Mouse (Mus musculus): ENCODE measurements around the gene Gcc1.

Gcc1 gene

DNA sequence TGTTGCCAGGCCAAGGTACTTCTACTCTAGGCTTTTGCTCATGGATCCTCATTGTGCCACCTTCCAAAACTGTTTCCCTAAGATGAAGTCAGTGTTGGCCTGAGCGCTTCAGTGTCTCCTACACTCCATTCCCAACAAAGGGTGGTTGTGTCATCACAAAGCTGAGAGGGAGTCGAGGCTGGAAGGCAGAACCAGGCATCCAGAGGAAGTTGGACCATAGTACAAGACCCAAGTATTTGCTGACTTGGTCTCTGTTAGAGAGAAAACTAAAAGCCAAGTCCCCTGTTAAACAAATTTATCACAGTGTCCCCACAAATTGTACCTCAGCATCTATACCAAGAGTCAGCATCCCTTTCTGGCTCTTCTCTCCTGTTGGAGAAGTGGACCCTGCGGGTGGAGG, at the start of gene Gcc1:
TSS of gene Gcc1 (minus strand) at position 101 of the 400 bp plus-strand sequence.
- no peak for DNase-seq (ENCODE audit: low spot score)

- no peak for DNase-seq (ENCODE audit: low spot score)
Observed at GRCm38 (mm10) chr6:28474839-28475238, 46.6 kb upstream of the Gcc1 start, which contains the start of gene Snd1. TSS of gene Snd1 (plus strand) at chr6:28475139.

GRCm38 (mm10) chr6:28474211-28474610, 46.0 kb upstream of the Gcc1 start:
- no peak for DNase-seq (ENCODE audit: low spot score)

GRCm38 (mm10) chr6:28471284-28472035, 43.3 kb upstream of the Gcc1 start:
- DNase-seq (ENCODE audit: low spot score) = no peak

DNA sequence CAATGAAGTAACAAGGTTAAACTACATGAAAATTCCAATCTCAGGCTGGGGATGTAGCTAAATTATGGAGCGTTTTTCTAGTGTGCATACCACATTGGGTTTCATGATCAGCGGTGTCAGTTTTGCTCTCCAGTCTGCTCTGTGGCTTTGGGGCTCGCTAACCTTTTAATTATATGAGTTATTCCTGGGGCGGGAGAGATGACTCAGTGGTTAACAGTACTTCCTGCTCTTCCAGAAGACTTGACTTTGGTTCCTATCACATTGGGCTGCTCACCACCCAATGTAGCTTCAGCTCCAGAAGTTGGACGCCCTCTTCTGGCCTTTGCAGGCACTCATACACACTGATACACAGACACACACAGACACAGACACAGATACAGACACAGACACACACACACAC, 42.4 kb upstream of the Gcc1 start:
- DNase-seq (ENCODE audit: low spot score) = no peak

- no peak for DNase-seq (ENCODE audit: low spot score)
Observed at GRCm38 (mm10) chr6:28470017-28470602, 41.9 kb upstream of the Gcc1 start.

GRCm38 (mm10) chr6:28464630-28465029, 36.4 kb upstream of the Gcc1 start:
- no peak for DNase-seq (ENCODE audit: low spot score)

DNA sequence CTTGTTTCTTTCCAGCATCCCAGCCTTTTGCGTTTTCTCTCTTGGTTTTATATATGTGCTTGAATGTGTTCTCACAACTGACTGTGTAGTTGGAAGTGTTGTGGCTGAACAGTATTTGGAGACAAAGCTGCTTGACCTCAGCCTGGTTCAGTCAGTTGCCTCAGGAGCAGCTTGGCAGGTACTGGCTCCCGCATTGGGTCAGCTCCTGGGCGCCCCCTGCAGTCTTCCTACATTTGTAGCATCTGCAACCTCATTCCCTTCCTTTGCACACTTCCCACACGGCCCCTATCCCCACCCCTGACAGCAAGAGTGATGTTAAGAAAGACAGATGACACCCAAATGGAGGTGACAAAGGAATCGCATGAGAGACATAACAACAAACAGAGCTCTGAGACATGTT, 32.3 kb upstream of the Gcc1 start:
- DNase-seq (ENCODE audit: low spot score) = peak; percentile 20

DNA sequence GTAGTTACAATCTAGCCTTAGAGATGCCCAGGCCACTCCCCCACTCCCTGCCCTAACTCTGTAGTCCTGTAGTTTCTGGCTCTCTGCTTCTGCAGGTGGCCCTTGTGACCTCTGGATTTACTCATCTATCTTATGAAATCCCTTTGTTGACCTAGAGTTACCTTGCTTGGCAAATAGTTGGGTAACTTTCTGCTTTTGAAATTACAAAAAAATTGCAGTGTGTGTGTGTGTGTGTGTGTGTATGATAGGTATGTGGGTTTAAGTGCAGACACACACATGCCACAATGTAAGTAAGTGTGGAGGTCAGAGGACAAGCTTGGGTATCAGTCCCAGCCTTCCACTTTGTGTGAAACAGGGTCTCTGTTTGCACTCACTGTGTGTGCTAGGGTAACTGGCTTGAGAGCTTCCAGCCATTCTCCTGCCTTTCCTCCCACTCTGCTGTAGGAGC, 31.1 kb upstream of the Gcc1 start:
- no peak for DNase-seq (ENCODE audit: low spot score)

- no peak for DNase-seq (ENCODE audit: low spot score)
Observed at GRCm38 (mm10) chr6:28450977-28451376, 22.8 kb upstream of the Gcc1 start.

DNA sequence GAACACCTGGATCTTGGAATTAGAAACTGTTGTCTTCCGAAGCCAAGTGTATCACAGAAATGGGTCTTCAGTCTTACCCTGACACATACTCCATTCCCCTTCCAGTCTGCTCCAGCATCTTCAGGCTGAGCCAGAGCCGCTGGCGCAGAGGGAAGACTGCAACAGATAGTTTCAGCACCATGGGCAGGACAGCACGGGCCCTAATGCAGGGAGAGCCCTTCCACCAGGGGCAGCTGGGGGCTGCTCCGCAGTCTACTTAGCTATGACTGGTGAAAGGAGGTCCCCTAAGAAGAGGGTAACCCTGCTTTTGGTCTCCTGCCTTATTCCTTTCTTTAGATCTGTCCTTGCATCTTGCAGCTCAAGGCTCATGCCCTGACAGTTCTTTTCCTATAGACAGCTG, 22.3 kb upstream of the Gcc1 start:
- DNase-seq (ENCODE audit: low spot score) = no peak

GRCm38 (mm10) chr6:28449253-28449652, 21.1 kb upstream of the Gcc1 start, which contains the start of gene Pax4:
TSS of gene Pax4 (minus strand) at chr6:28449353.
- no peak for DNase-seq (ENCODE audit: low spot score)

DNA sequence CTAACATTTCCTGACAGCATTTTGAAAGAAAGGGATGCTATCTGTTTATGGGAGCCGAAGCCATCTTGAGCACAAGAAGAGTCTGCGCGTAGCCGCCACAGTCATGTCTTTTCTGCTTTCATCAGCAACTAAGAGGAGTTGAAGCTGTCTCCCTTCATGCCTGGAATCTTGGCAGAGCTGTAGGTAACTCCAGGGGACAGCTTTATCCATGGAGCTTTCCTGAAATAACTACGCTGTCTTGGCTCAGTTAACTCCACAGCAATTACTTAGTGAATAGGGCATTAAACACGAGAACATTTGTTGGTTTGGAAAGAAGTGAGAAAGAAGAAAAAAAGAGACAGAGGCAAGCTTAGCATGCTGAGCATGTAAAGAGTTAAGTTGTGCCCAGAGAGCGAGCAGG, 19.7 kb upstream of the Gcc1 start:
- no peak for DNase-seq (ENCODE audit: low spot score)

DNA sequence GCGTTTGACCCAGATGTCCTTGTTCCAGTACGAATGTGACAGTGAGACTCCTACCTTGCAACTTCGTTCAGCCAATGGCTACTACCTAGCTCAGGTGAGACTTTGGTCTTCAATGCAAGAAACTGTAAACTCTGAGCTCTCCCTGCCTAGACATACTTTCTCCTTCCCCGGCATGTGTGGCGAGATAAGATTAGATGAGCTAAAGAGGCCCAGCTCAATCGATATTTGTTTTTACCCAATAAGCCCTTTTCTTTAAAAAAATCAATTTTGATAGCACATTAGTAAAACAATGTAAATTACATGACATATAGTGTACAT, 3.3 kb upstream of the Gcc1 start:
- DNase-seq (ENCODE audit: low spot score) = no peak

GRCm38 (mm10) chr6:28430795-28431537, 2.8 kb upstream of the Gcc1 start:
- DNase-seq (ENCODE audit: low spot score) = no peak

DNA sequence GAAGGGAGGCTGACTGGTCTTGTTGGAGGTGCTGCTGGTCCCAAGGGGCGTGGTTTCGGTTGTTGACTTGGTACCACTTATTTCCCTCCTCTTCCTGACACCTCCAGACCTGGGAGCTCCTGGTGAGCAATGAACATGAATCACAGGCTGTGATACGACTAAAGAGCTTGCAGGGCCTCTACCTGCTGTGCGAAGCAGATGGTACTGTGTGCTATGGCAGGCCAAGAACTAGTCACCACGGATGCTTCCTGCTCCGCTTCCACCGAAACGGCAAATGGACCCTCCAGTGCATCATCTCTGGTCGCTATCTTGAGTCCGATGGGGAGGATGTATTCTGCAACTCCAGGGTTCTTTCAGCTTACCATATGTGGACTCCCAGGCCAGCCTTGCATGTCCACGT, 1.7 kb upstream of the Gcc1 start:
- DNase-seq (ENCODE audit: low spot score) = no peak

GRCm38 (mm10) chr6:28427096-28427839, 922 bp downstream of the Gcc1 start, which contains the start of gene Fscn3:
TSS of gene Fscn3 (plus strand) at chr6:28427789.
- no peak for DNase-seq (ENCODE audit: low spot score)

- no peak for DNase-seq (ENCODE audit: low spot score)
Observed at GRCm38 (mm10) chr6:28425019-28425418, 3.2 kb downstream of the Gcc1 start.

- no peak for DNase-seq (ENCODE audit: low spot score)
Observed at GRCm38 (mm10) chr6:28423767-28424695, 4.2 kb downstream of the Gcc1 start.

DNA sequence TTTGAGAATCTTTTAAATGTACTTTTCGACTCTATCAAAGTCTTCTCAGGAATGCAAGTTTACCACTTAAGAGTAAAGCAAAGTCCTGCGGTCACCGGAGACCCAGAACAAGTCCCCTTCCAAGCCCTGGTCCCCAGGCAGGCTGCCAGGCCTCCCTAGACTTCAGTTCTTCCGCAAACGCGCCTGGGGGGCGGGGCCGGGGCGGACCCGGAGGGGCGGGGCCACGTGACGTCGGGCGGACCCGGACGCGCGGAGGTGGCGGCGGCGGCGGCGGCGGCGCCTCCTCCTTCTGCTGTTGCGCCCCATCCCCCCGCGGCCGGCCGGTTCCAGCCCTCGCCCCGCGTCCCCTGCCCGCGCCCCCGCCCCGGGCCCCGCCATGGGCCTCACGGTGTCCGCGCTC, 4.9 kb downstream of the Gcc1 start, which contains the start of gene Arf5:
TSS of gene Arf5 (plus strand) at position 248 of the 400 bp plus-strand sequence.
- peak; percentile 64 for DNase-seq (ENCODE audit: low spot score)

GRCm38 (mm10) chr6:28422651-28423290, 5.4 kb downstream of the Gcc1 start:
- no peak for DNase-seq (ENCODE audit: low spot score)

All from layer of hippocampus, adult 9-10 months (tissue).